Mouse (Mus musculus): Measurements from ENCODE around the gene Ptpn6. TPM values are rescaled to one million over a fixed set of nuclear protein-coding genes. Genes with fewer than 3 reads are reported as not detected.

The Ptpn6 gene
- total RNA-seq (2021), result 1 to 10 TPM; 8.3 to 8.4 TPM
- long read RNA-seq, experiment 1, transcript Ptpn6-202 (16 exons, 2,219 nt), result major isoform, 8 of 13 reads
- long read RNA-seq, experiment 1, partial matches to known transcripts, result 4 of 13 reads
- long read RNA-seq, experiment 1, other reads (novel, unspliced or antisense), result 0 of 13 reads
- long read RNA-seq, experiment 2, transcript Ptpn6-202 (16 exons, 2,219 nt), result major isoform, 8 of 13 reads
- long read RNA-seq, experiment 2, partial matches to known transcripts, result 1 of 13 reads
- long read RNA-seq, experiment 2, other reads (novel, unspliced or antisense), result 0 of 13 reads

DNA sequence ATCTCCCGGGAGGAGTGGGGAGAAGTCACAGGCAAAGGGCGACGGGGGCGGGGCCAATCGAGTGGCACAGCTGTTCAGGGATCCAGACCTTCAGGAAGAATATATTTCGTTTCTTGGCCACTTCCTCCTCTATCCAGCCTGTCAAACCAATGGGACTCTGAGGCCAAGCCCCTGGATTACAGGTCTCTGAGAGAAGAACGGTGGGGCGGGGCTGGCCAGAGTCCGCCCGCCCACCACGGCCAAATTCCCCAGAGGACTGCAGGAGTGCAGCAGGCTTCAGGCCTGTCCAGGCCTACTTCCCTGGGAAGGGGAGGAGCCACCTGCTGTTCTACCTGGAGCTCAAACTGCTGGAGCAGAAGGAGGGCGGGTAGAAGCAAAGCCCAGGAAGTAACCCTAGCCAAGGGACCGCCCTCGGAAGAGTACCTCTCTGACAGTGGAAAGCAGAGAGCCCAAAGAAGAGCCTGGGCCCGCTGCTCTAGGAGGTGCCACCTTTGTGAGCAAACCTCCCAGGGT lies at the start of gene Ptpn6:
Gene Ptpn6, minus strand, starts transcription at position 204 of the 513 bp plus-strand sequence.
- DNase-seq (ENCODE audit: low spot score in 2 of 2), result no peak

GRCm38 (mm10) chr6:124787722-124788121 lies 49.2 kb upstream of the Ptpn6 start:
- DNase-seq (ENCODE audit: low spot score in 2 of 2), result no peak

DNA sequence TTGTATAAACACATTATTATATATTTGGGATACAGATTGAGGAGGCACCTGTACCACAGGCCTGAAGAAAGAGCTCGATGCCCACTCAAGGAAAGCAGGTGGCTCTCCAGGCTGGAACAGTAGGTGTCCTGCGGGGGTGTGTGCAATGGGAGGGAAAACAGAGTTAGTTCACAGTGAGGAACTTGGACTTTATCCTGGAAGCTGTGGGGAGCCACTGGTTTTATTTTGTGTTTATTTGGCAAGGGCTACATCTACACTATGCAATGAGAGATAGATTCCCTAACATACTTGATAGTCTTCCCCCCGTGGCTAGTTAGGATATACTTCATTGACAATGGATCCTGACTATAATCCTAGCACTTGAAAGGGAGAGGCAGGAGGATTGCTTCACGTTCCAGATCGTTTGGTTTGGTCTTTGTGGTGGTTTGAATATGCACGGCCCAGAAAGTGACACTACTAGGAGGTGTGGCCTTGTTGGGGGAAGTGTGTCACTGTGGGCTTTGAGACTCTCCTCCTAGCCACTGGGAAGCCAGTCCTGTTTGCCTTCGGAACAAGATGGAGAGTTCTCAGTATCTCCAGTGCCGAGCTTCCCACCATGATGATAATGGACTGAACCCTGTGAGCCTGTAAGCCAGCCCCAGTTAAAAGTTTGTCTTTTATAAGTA lies 48.4 kb upstream of the Ptpn6 start:
- DNase-seq (ENCODE audit: low spot score in 2 of 2), result no peak

DNA sequence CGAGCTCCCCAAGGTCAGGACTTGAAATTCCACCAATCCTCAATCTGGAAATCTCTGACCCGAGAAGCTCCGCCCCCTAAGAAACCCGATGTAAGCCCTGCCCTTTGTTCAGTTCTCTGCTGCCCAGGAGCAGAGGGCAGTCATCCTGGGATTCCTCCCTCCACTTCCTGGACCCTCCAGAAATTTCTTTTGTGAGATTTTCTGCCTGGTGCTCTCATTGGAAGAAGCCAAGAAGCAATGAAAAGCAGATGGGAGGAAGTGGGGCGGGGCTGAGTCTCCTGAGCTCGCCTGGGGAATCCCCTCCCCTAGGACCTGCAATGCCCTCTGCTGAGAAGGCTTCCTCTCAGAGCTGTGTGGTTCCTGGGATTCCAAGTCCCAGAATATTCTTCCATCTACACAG lies 43.9 kb upstream of the Ptpn6 start:
- no peak for DNase-seq (ENCODE audit: low spot score in 2 of 2)

- no peak for DNase-seq (ENCODE audit: low spot score in 2 of 2)
Measured at GRCm38 (mm10) chr6:124780917-124781316, 42.4 kb upstream of the Ptpn6 start.

- DNase-seq (ENCODE audit: low spot score in 2 of 2), result no peak
Measured at GRCm38 (mm10) chr6:124779984-124780416, 41.5 kb upstream of the Ptpn6 start.

- no peak for DNase-seq (ENCODE audit: low spot score in 2 of 2)
Measured at GRCm38 (mm10) chr6:124779222-124779983, 40.9 kb upstream of the Ptpn6 start, which contains the start of gene Lrrc23. Lrrc23 (minus strand) TSS chr6:124779727.

DNA sequence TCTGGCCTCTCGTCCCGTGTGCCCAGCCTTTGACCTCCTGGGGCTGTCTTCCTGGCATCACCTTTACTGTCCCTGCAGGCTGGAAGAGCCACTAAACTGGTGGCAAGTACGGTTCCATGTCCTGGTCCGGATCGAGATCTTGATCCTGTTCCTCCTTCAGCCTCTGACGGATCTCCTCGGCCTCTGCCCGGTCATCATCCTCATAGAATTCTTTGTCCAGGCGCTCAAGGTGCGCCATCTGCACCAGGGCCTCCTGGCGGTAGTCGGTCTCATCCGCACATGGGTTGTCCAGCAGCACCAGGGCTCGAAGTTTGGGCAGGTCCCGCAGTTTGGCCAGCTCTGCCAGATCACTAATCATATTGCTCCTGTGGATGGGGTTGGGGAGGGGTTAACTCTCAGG lies 32.0 kb upstream of the Ptpn6 start:
- DNase-seq (ENCODE audit: low spot score in 2 of 2), result no peak

DNA sequence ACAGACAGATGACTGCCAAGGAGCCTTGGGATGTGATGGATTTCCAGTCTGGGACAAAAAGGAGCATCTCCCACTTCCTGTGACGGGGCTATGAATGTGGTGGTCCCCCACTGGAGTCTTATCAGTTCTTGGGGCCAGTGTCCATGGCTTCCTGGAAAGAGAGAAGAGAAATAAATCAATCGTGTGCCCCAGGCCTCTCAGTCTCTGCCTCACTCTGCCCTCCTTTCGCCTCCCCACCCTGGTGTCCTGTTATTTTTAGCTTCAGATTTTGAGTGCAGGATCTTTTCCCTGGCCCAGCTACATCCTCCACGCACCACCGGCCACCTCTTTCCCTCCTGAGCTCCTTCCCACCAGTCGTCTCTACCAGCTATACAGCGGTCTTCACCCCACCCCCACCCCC lies 31.5 kb upstream of the Ptpn6 start:
- no peak for DNase-seq (ENCODE audit: low spot score in 2 of 2)

- no peak for DNase-seq (ENCODE audit: low spot score in 2 of 2)
Measured at GRCm38 (mm10) chr6:124769101-124769765, 30.7 kb upstream of the Ptpn6 start, which contains the start of gene Eno2. Eno2 (minus strand) TSS chr6:124769673.

GRCm38 (mm10) chr6:124768704-124769044 lies 30.2 kb upstream of the Ptpn6 start:
- no peak for DNase-seq (ENCODE audit: low spot score in 2 of 2)

GRCm38 (mm10) chr6:124767920-124768703 lies 29.6 kb upstream of the Ptpn6 start:
- DNase-seq (ENCODE audit: low spot score in 2 of 2), result no peak

DNA sequence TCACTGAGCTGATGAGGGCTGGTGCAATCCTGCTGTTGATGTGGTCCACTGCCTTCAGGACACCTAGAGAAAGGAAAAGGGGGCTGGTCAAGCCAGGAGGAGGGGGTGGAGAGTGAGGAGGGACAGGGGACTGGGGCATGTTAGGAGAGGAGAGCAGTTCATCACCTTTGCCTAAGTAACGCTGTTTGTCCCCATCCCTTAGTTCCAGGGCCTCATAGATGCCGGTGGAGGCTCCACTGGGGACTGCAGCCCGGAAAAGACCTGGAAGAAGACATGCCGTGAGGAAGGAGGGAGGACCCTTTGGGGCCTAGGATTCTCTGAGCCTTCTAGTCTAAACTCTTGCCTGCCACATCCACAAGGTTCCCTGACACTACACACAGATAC lies 29.0 kb upstream of the Ptpn6 start:
- DNase-seq (ENCODE audit: low spot score in 2 of 2), result no peak

DNA sequence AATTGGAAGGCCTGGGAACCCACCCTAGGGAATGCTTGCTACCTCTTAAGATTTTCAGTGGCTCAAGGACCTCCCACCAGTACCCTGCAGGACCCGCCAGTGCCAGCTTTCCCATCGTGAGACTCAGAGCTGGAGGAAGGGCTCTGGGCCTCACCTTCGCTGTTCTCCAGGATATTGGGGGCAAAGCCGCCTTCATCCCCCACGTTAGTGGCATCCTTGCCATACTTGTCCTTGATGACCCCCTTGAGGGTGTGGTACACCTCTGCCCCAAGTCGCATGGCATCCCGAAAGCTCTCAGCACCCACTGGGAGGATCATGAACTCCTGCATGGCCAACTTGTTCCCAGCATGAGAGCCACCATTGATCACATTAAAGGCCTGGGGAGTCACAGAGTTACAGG lies 27.4 kb upstream of the Ptpn6 start:
- no peak for DNase-seq (ENCODE audit: low spot score in 2 of 2)

DNA sequence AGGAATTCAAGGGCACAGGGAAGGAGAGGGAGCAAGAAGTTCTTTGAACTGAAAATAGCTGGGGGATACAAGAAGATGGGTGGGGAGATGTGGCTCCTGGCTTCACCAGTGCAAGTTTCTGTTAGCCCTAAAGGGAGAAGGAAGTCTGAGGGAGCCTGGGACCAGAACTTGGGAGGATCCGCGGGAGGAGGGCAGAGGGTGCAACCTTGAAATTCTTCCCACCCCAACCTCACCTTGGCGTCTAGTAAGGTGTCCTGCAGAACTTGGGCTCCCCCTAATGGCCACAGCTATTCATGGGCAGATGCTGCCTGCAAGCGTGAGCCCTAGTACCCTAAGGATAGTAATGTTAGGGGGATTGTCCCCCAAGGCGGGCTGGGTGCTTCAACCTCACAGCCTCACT lies 20.7 kb upstream of the Ptpn6 start:
- DNase-seq (ENCODE audit: low spot score in 2 of 2), result peak in 1 of 2 experiments; percentile 73

DNA sequence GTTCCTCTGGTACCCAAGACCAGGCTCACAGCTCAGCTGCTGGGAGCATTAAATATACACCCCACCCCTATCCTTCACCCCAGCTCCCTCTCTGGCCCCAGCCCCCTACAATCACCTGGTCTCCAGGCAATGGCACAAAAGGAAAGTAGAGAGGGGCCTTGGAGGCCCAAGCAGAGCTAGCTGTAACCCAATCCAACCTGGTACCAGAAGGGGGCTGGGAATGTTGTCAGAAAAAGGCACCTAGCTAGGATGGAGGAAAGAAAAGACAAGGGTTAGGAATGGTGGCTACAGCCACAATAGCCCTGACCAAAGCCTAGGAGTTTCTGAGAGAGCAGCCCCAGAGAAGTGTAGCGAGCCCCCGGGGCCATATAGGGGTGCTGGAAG lies 20.3 kb upstream of the Ptpn6 start:
- no peak for DNase-seq (ENCODE audit: low spot score in 2 of 2)

DNA sequence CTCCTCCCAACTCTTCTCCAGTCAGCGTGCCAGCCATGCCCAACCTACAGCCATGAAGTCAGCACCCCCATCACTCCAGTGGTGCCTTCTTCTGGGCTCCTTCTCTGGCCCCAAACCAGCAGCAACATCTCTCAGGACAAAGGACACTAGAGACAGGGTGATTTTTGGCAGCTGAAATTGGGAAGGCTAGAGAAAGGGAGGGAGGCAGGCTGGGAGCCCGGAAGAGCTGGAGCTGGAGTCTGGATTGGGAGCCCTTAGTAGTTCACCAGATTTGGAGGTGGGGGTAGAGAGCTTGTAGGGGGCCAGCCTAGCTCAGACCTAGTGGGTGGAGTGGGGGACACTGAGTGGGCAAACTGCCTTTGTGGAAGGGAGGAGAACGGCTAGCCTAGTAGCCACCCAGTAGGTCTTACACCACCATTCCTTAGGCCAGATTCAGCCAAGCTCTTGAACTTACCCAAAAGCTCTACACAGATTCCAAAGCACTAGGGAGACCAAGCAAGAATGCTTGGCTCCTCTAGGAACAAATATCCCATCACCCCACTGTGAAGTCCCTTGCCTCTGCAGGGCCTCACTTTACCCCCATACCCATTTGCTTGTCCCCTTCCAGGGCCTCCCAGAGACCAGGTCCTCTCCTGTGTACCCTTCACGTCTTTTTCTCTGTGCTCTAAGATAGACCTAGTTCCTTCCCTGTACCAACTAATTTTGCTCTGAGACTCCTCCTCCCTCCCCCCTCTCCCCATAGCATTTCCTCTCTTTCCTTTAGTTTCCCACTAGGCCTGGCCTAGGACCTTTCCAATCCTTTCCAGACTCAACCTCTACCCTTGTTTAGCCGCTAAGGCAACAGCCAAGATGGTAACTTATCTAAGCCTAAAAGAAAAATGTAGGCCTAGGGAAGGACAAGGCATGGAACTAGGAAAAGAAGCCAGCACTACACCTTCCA lies 19.7 kb upstream of the Ptpn6 start:
- DNase-seq (ENCODE audit: low spot score in 2 of 2), result no peak

- no peak for DNase-seq (ENCODE audit: low spot score in 2 of 2)
Measured at GRCm38 (mm10) chr6:124757351-124757880, 18.9 kb upstream of the Ptpn6 start.

Measured in adrenal gland, postnatal 4 days (tissue).